Mouse (Mus musculus) c-Kit-positive CD71-positive TER-119-negative erythroid progenitor cells, embryonic 14.5 days (primary cell): ENCODE results near the gene Ptpn1.

Experiments used
- DNase-seq: peaks from one replicate; pipeline ENCODE4 v3.0.0-alpha.2; 2013; ENCODE audit warnings: low read depth

The Ptpn1 gene

GRCm38 (mm10) chr2:168009936-168010668 is 78.2 kb downstream of the Ptpn1 start, which contains the start of gene Ripor3:
TSS of gene Ripor3 (minus strand) at chr2:168010618.
- peak; percentile 44 for DNase-seq

GRCm38 (mm10) chr2:168010893-168011292 is 79.0 kb downstream of the Ptpn1 start:
- no peak for DNase-seq

DNA sequence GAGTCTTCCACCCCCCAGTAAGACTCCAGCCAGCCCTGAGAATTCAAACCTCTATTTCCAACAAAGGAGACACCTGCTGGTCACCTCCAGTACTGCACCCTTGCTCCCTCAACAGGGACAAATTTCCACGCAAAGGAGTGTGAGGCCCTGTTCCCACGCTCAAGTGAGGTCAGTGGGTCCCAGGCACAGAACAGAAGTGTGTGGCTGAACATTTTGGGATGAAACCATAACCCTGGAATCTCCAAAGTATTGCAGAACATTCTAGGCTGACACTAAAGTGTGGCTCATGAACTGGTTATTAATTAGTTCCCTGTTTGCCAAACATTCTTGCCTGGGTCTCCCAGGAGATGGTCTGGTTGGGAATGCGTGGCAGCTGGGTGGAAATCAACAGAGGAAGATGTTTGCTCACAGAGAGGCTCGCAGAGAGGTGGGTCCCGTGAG is 85.1 kb downstream of the Ptpn1 start:
- DNase-seq, result peak; percentile 34

DNA sequence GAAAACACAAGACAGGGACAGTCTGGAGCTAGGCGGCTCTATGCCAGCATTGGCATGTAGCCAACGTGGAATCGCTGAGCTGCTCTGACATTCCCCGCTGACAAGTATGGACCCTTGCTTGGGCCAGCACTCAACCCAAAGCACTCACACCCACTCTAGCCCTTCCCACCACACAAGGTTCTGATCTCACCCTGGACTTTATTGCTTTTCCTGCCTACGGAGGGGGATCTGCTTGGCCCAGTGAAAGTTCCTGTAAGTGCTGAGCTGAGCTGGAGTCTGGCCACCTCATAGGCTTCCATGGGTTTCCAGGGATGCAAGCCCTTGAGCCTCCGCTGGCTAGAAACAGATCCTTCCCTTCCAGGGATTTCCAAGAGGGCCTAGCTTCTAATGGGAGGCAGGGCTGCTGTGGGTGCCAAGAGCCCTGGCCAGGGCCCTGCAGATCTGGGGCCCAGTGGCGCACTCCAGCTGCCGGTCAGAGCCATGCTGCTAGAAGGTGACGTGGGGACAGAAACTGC is 87.4 kb downstream of the Ptpn1 start:
- DNase-seq, result no peak

- DNase-seq, result no peak
Measured at GRCm38 (mm10) chr2:168023763-168024402, 92.0 kb downstream of the Ptpn1 start.

- no peak for DNase-seq
Measured at GRCm38 (mm10) chr2:168025174-168025573, 93.3 kb downstream of the Ptpn1 start.

- DNase-seq, result no peak
Measured at GRCm38 (mm10) chr2:168025882-168026281, 94.0 kb downstream of the Ptpn1 start.

DNA sequence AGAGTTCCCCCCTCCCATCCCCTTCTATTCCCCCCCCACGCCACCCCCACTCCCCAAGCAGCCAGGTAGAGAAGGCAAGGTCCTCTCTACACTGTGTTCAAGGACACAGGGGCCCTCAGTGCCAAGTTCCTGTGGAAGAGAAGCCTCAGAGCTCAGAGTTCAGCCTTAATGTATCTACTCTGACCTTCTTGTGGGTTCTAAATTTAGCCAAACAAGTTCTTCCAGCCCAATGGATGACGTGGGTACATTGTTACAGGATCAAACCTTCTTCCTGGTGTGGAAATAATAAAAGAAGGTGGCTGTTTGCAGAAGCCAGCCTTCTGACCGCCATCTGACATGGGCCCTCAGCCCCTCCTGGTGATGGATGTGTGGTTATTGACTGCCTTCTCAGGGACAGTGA is 94.6 kb downstream of the Ptpn1 start:
- DNase-seq, result no peak

DNA sequence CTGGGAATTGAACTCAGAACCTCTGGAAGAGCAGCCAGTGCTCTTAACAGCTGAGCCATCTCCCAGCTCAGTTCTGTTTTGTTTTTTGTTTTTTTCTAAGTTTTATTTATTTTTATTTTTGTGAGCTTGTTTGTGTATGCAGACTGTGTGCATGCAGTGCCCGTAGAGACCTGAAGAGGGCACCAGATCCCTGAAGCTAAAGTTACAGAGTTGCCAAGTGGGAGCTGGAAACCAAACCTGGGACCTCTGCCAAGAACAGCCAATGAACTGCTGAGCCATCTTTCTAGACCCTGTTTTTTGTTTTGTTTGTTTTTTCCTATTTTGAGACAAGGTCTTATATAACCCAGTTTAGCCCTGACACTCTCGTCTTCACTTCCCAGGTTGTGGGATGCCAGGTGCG is 96.5 kb downstream of the Ptpn1 start:
- DNase-seq, result no peak
